Mouse (Mus musculus): ENCODE data around the gene Ptpn21. TPM values are rescaled to one million over a fixed set of nuclear protein-coding genes. Genes with fewer than 3 reads are reported as not detected.

The Ptpn21 gene
- 3.1 TPM for polyA plus RNA-seq (2017; shearing (Covaris generic))

GRCm38 (mm10) chr12:98736951-98737800 is at the start of gene Ptpn21:
TSS of gene Ptpn21 (minus strand) at chr12:98737405.

GRCm38 (mm10) chr12:98746746-98747379 is 9.7 kb upstream of the Ptpn21 start, which contains the start of gene Zc3h14:
TSS of gene Zc3h14 (plus strand) at chr12:98746964.

GRCm38 (mm10) chr12:98627392-98628259 is 109.6 kb downstream of the Ptpn21 start, which contains the start of gene Spata7:
TSS of gene Spata7 (plus strand) at chr12:98628157.

Other genes starting within 250 kb of the Ptpn21 start
- 0.05 TPM for gene Kcnk10, start 159.1 kb downstream of the Ptpn21 start, polyA plus RNA-seq (2017; shearing (Covaris generic))
- gene Spata7, start 109.2 kb downstream of the Ptpn21 start, polyA plus RNA-seq (2017; shearing (Covaris generic)), result 1.2 TPM
- 115 TPM for gene Zc3h14, start 9.6 kb upstream of the Ptpn21 start, polyA plus RNA-seq (2017; shearing (Covaris generic))
- 13.7 TPM for gene Eml5, start 164.1 kb upstream of the Ptpn21 start, polyA plus RNA-seq (2017; shearing (Covaris generic))
- 3.7 TPM for gene Ttc8, start 183.2 kb upstream of the Ptpn21 start, polyA plus RNA-seq (2017; shearing (Covaris generic))